Mouse (Mus musculus) liver, postnatal 0 days (tissue): ENCODE measurements at regions not wholly inside any gene's neighbourhood (a gene's known extent, or its start where the extent isn't known, plus 50 kb on each side); places are given as distances from the start of the nearest gene placed in this dataset.

ENCODE experiments used
- CTCF ChIP-seq: sonication (generic); IDR thresholded peaks from 2 replicates; pipeline ENCODE4 v1.5.1; 2016; ENCODE audit warnings: antibody characterized with exemption, low read depth
- EP300 ChIP-seq: IDR thresholded peaks from 2 replicates; pipeline ENCODE4 v1.6.1; 2016; ENCODE audit warnings: antibody characterized with exemption, low read depth, mild to moderate bottlenecking

DNA sequence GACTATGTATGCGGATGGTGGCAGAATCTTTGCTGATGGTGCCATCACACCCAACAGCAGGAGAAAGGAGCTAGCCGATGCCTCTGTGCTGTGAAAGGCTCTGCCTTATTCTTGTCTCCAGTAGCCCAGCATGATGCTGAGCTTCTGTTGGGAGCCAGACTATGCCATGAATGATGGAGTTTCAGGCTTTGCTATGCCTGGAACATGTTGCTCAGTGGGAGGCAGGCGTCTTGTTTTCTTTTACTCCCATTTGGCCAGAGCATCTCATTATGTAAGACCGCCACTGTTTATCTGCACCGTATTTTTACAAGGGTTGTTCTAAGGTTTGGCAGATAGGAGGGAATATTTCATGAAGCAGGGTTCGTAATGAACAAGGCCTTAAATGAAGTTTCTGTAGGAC is 97.8 kb downstream of the Gja1 start:
- TF ChIP-seq CTCF, result no peak
- no peak for TF ChIP-seq EP300
